Mouse (Mus musculus) C2C12 (cell line): ENCODE data around the gene Tnfrsf19.

Source experiments
- CEBPB ChIP-seq: IDR thresholded peaks from one replicate; pipeline ENCODE4 v1.6.1; 2011; ENCODE audit warnings: low read depth, mild to moderate bottlenecking, control low read depth, moderate library complexity
- CTCF ChIP-seq: IDR thresholded peaks from one replicate; pipeline ENCODE4 v1.5.1; 2011; ENCODE audit not compliant: control insufficient read depth, insufficient read depth, insufficient read length
- MAX ChIP-seq: IDR thresholded peaks from one replicate; pipeline ENCODE4 v1.6.1; 2011; ENCODE audit warnings: mild to moderate bottlenecking, control low read depth
- MYOD1 ChIP-seq: IDR thresholded peaks from one replicate; pipeline ENCODE4 v1.6.1; 2011; ENCODE audit warnings: low read depth; ENCODE audit not compliant: control insufficient read depth, insufficient read length
- MYOG ChIP-seq: IDR thresholded peaks from one replicate; pipeline ENCODE4 v1.6.1; 2011; ENCODE audit not compliant: control insufficient read depth, insufficient read length; ENCODE audit errors: extremely low read depth
- USF1 ChIP-seq: IDR thresholded peaks from one replicate; pipeline ENCODE4 v1.6.1; 2011; ENCODE audit warnings: low read depth, mild to moderate bottlenecking, control low read depth, moderate library complexity

DNA sequence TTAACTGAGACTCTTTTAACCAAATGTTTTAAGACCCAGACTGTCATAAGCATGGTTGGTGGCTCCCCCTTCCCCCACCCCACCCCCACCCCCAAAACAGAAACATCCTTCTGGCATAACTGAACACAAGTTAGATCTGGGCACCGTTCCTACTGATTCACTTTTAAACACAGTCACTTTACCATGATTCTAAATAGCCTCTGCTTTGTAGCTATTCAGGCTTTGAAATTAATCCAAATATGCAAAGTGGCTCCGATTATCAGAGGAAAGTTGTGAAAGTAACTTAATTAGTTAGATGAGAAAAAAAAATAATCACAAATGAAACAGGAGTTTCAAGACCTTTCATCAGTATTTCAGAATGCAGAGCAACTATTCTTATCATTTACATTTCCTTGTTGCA lies 2.0 kb downstream of the Tnfrsf19 start:
- TF ChIP-seq MYOD1 = no peak
- TF ChIP-seq MYOG = no peak
- TF ChIP-seq CTCF = no peak
- TF ChIP-seq MAX = no peak
- no peak for TF ChIP-seq USF1
- TF ChIP-seq CEBPB = no peak
